Mouse (Mus musculus) C2C12 (cell line): ENCODE data around the gene Ctrb1. TPM values are rescaled to one million over a fixed set of nuclear protein-coding genes. Genes with fewer than 3 reads are reported as not detected.

Experiments
- H3K27me3 ChIP-seq: one replicate; pipeline ENCODE4 v1.6.1; 2011; ENCODE audit not compliant: control insufficient read depth, insufficient read depth, insufficient read length
- H3K36me3 ChIP-seq: one replicate; pipeline ENCODE4 v1.6.1; 2011; ENCODE audit not compliant: control insufficient read depth, insufficient read depth
- H3K4me3 ChIP-seq: one replicate; pipeline ENCODE4 v1.5.1; 2011; ENCODE audit warnings: mild to moderate bottlenecking, control low read depth; ENCODE audit not compliant: poor library complexity, insufficient read depth, severe bottlenecking
- H3K79me2 ChIP-seq: one replicate; pipeline ENCODE4 v1.6.1; 2011; ENCODE audit not compliant: control insufficient read depth, insufficient read depth
- H3K79me3 ChIP-seq: one replicate; pipeline ENCODE4 v1.6.1; 2011; ENCODE audit warnings: low read depth, control low read depth
- H3ac ChIP-seq: one replicate; pipeline ENCODE3; 2011; ENCODE audit warnings: low read depth; ENCODE audit not compliant: control insufficient read depth, insufficient read length
- CEBPB ChIP-seq: IDR thresholded peaks from one replicate; pipeline ENCODE4 v1.6.1; 2011; ENCODE audit warnings: low read depth, mild to moderate bottlenecking, control low read depth, moderate library complexity
- CTCF ChIP-seq: IDR thresholded peaks from one replicate; pipeline ENCODE4 v1.5.1; 2011; ENCODE audit not compliant: control insufficient read depth, insufficient read depth, insufficient read length
- FOSL1 ChIP-seq: IDR thresholded peaks from one replicate; pipeline ENCODE4 v1.8.0; 2011; ENCODE audit warnings: mild to moderate bottlenecking, low read length; ENCODE audit not compliant: poor library complexity, insufficient read depth, severe bottlenecking
- MAX ChIP-seq: IDR thresholded peaks from one replicate; pipeline ENCODE4 v1.6.1; 2011; ENCODE audit warnings: mild to moderate bottlenecking, control low read depth
- MYOD1 ChIP-seq: IDR thresholded peaks from one replicate; pipeline ENCODE4 v1.6.1; 2011; ENCODE audit warnings: low read depth; ENCODE audit not compliant: control insufficient read depth, insufficient read length
- MYOG ChIP-seq: IDR thresholded peaks from one replicate; pipeline ENCODE4 v1.6.1; 2011; ENCODE audit not compliant: control insufficient read depth, insufficient read length; ENCODE audit errors: extremely low read depth
- USF1 ChIP-seq: IDR thresholded peaks from one replicate; pipeline ENCODE4 v1.6.1; 2011; ENCODE audit warnings: low read depth, mild to moderate bottlenecking, control low read depth, moderate library complexity
- polyA plus RNA-seq: library from polyadenylated mRNA; unstranded; fragments of >200 nt; fragmentation: generic; extraction: Trizol; gene quantifications from one replicate; pipeline ENCODE4 v1.2.1, GENCODE M21; 2012; ENCODE audit warnings: missing spikeins

Ctrb1 gene
- polyA plus RNA-seq, 1 experiment = 1.5 TPM

- Histone ChIP-seq H3K27me3 (no peaks in the 10 kb centered on the region), H3ac (no peak overlapping the region), H3K79me3 (no peaks in the 10 kb centered on the region), H3K4me3 (no peak overlapping the region), H3K79me2 (no peaks in the 10 kb centered on the region), H3K36me3 (peaks cover 36% of the 10 kb centered on the region)
- TF ChIP-seq USF1 (no peak), CTCF (no peak), MYOG (no peak), CEBPB (no peak), MAX (no peak), MYOD1 (no peak), FOSL1 (no peak)
These were observed 24.1 kb downstream of the Ctrb1 start for GRCm38 (mm10) chr8:111666751-111667150.

- Histone ChIP-seq H3K79me3 (peaks cover 2% of the 10 kb centered on the region), H3K27me3 (no peaks in the 10 kb centered on the region), H3K36me3 (peaks cover 14% of the 10 kb centered on the region), H3K4me3 (no peak overlapping the region), H3ac (no peak overlapping the region), H3K79me2 (peaks cover 18% of the 10 kb centered on the region)
- no peak for TF ChIP-seq MAX
- TF ChIP-seq CTCF = peak; percentile 59
These were observed 28.3 kb downstream of the Ctrb1 start for GRCm38 (mm10) chr8:111662473-111662872.

DNA sequence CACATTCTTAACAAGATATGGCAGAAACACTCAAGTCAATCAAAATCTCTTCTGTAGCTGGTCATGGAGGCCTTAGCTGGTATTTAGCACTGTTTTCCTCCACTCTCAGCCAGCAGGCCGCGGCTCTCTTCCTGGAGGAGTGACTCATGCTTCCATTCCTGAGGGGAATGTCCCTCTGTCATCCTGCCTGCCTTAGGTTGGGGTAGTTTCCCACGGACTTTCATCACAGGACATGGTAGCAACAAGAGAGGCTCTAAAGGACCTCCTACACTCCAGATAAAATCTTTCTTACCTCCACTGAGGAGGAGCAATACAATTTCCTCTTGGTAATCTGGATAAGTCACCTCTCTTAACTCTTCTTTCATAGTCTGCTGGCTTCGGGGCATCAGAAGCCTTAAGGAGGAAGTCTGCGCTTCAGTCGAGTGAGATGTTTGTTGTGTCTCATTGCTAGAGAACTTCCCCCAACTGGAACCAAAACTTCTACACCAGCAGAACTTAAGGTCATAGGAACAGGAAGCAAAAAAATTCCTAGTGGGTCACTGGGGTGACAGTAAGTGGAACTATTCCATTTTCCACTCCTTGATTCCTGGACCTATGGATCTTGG is 31.9 kb downstream of the Ctrb1 start:
- peaks cover 19% of the 10 kb centered on the region for H3K79me3 ChIP-seq
- H3K27me3 ChIP-seq = no peaks in the 10 kb centered on the region
- H3ac ChIP-seq = no peak overlapping the region
- TF ChIP-seq MYOD1 (no peak), CTCF (no peak), USF1 (no peak), CEBPB (no peak), FOSL1 (no peak), MAX (no peak), MYOG (no peak)
- no peak overlapping the region for H3K4me3 ChIP-seq
- no peaks in the 10 kb centered on the region for H3K36me3 ChIP-seq
- peaks cover 53% of the 10 kb centered on the region for H3K79me2 ChIP-seq

DNA sequence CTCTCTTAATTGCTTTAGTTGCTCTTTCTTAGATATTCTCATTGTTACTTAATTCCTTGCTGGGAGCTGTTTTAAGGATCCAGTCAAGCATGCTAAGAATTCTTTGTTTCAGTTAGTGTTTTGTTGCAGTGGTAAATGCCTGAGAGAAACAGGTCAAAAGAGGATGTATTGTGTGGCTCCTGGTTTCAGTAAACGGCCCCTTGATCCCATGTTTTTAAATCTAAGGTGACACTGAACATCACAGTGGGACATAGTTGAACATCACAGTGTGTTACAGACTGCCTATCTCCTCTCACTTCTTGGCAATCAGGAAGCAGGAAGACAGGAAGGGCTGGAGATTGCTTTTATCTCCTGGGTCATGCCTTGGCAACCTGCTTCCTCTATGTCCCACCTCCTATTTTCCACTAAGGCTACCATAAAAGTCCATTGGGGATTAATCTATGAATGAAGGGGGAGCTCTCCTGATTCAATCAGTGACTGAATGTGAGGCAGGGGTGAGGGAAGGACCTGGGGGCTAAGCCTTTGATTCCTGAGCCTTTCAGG is 33.4 kb downstream of the Ctrb1 start:
- H3K27me3 ChIP-seq = no peaks in the 10 kb centered on the region
- H3K79me3 ChIP-seq = peaks cover 26% of the 10 kb centered on the region
- H3K36me3 ChIP-seq = no peaks in the 10 kb centered on the region
- no peak overlapping the region for H3K4me3 ChIP-seq
- H3K79me2 ChIP-seq = peaks cover 69% of the 10 kb centered on the region
- no peak overlapping the region for H3ac ChIP-seq
- no peak for TF ChIP-seq FOSL1

DNA sequence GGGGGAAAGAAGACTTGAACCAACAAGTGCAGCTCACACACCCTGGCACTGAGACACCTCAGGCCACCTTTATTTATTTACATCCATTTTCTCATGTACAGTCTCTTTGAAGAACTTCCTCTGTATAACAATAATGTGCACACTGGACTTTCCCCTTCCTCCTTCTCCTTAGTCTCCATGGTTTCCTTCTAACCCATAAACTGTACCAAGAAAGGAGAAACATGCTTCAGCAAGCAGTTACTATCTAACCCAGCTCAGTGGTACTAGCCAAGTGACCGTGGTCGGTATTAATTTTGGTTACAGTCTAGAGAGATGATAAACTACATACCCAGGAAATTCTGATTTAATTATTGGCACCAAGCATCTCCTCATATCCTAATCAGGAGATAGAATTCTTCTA is 37.3 kb downstream of the Ctrb1 start:
- Histone ChIP-seq H3K79me2 (peaks cover 95% of the 10 kb centered on the region), H3K36me3 (no peaks in the 10 kb centered on the region), H3K79me3 (peaks cover 42% of the 10 kb centered on the region), H3K27me3 (no peaks in the 10 kb centered on the region), H3ac (no peak overlapping the region), H3K4me3 (no peak overlapping the region)
- TF ChIP-seq CEBPB = no peak
- no peak for TF ChIP-seq MYOG
- no peak for TF ChIP-seq USF1
- no peak for TF ChIP-seq MAX
- no peak for TF ChIP-seq MYOD1
- TF ChIP-seq CTCF = no peak
- TF ChIP-seq FOSL1 = no peak

DNA sequence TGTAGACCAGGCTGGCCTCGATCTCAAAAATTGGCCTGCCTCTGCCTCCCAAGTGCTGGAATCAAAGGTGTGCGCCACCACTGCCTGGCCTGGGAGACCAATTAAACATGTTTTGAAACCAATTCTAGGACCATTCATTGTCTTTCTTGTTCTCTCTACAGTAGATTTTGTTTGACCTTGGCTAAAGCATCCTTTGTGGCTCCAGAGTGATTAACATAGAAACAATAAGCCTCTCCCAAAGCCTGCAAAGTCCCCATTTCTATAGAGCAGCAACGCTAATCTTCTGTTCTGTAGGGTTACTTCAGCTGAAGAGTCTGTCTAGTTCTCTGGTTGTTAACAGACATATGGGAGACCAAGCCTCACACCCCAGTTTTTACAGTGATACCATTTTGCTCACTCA is 40.2 kb downstream of the Ctrb1 start:
- no peak overlapping the region for H3ac ChIP-seq
- H3K27me3 ChIP-seq = no peaks in the 10 kb centered on the region
- TF ChIP-seq FOSL1 = no peak
- TF ChIP-seq CEBPB = no peak
- no peak for TF ChIP-seq MAX
- TF ChIP-seq MYOD1 = no peak
- no peak for TF ChIP-seq USF1
- TF ChIP-seq MYOG = no peak
- no peak for TF ChIP-seq CTCF
- H3K4me3 ChIP-seq = no peak overlapping the region
- H3K79me2 ChIP-seq = peaks cover 98% of the 10 kb centered on the region
- peaks cover 3% of the 10 kb centered on the region for H3K36me3 ChIP-seq
- peaks cover 55% of the 10 kb centered on the region for H3K79me3 ChIP-seq
